Mouse (Mus musculus): ENCODE measurements at regions not wholly inside any gene's neighbourhood (a gene's known extent, or its start where the extent isn't known, plus 50 kb on each side); places are given as distances from the start of the nearest gene placed in this dataset.

- DNase-seq = peak; percentile 73
These were observed 65.3 kb downstream of the Cdca7 start for GRCm38 (mm10) chr2:72541246-72541645.

- DNase-seq = no peak
These were observed 69.5 kb downstream of the Cdca7 start for GRCm38 (mm10) chr2:72545453-72545852.

GRCm38 (mm10) chr2:72546476-72546875 lies 70.5 kb downstream of the Cdca7 start:
- DNase-seq = no peak

- no peak for DNase-seq
These were observed 71.0 kb downstream of the Cdca7 start for GRCm38 (mm10) chr2:72546963-72547362.

- DNase-seq = no peak
These were observed 75.3 kb downstream of the Cdca7 start for GRCm38 (mm10) chr2:72551268-72551667.

- DNase-seq = peak; percentile 29
These were observed 78.6 kb downstream of the Cdca7 start for GRCm38 (mm10) chr2:72554603-72555002.

- no peak for DNase-seq
These were observed 79.2 kb downstream of the Cdca7 start for GRCm38 (mm10) chr2:72555116-72555515.

- no peak for DNase-seq
These were observed 79.6 kb downstream of the Cdca7 start for GRCm38 (mm10) chr2:72555556-72555955.

GRCm38 (mm10) chr2:72556064-72556821 lies 80.3 kb downstream of the Cdca7 start:
- DNase-seq = no peak

GRCm38 (mm10) chr2:72557161-72557560 lies 81.2 kb downstream of the Cdca7 start:
- no peak for DNase-seq

- DNase-seq = no peak
These were observed 81.8 kb downstream of the Cdca7 start for GRCm38 (mm10) chr2:72557565-72558260.

GRCm38 (mm10) chr2:72561383-72561782 lies 85.4 kb downstream of the Cdca7 start:
- DNase-seq = no peak

- no peak for DNase-seq
These were observed 102.4 kb downstream of the Cdca7 start for GRCm38 (mm10) chr2:72578322-72578721.

- DNase-seq = no peak
These were observed 105.2 kb downstream of the Cdca7 start for GRCm38 (mm10) chr2:72581136-72581535.

GRCm38 (mm10) chr2:72588814-72589213 lies 112.9 kb downstream of the Cdca7 start:
- no peak for DNase-seq

GRCm38 (mm10) chr2:72592011-72592410 lies 116.1 kb downstream of the Cdca7 start:
- DNase-seq = no peak

GRCm38 (mm10) chr2:72596994-72597925 lies 121.3 kb downstream of the Cdca7 start:
- no peak for DNase-seq

GRCm38 (mm10) chr2:72597941-72598340 lies 122.0 kb downstream of the Cdca7 start:
- no peak for DNase-seq

- DNase-seq = no peak
These were observed 124.8 kb downstream of the Cdca7 start for GRCm38 (mm10) chr2:72600723-72601122.

- DNase-seq = peak; percentile 13
These were observed 126.2 kb downstream of the Cdca7 start for GRCm38 (mm10) chr2:72602152-72602551.

GRCm38 (mm10) chr2:72612221-72612620 lies 136.3 kb downstream of the Cdca7 start:
- DNase-seq = no peak

GRCm38 (mm10) chr2:72614256-72614655 lies 138.3 kb downstream of the Cdca7 start:
- DNase-seq = peak; percentile 91
